Mouse (Mus musculus): ENCODE measurements at regions not wholly inside any gene's neighbourhood (a gene's known extent, or its start where the extent isn't known, plus 50 kb on each side); places are given as distances from the start of the nearest gene placed in this dataset.
"Not testable (repeated sequence)": the region's sequence is repeated elsewhere in the genome, so short reads cannot be mapped to it uniquely, and the experiment has no call there.

DNA sequence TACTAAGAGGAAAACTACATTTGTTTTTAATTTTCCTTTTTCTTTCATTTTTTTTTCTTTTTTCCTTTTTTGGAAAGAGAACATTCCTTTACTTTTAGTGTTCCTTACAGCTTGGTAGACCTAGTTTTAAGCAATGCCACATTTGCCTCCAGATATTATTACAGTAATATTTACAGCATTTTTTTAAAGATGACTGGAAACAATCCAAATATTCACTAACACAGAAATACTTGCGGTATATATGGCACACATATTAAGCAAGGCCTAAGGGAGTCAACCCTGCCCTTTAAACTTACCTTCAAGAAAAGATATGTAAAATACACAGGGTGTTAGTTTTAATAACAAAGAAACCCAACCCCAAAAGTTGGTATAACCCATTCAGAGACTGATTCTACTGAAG, 308.1 kb upstream of the Cdh5 start:
- Histone ChIP-seq H3K36me3 (no peaks in the 10 kb centered on the region), H3K27ac (no peak overlapping the region), H3K4me2 (no peak overlapping the region), H3K9me3 (no peaks in the 10 kb centered on the region), H3K4me1 (peaks cover 3% of the 10 kb centered on the region; the same call in 1 of the 2 replicates), H3K27me3 (no peaks in the 10 kb centered on the region), H3K9ac (no peak overlapping the region), H3K4me3 (no peak overlapping the region)
- WGBS: 29% methylated on average over 1 of the region's 1 CpGs
- no peak for ATAC-seq (ENCODE audit: insufficient number of reproducible peaks, insufficient read depth, low FRiP score, low TSS enrichment, low read depth)

DNA sequence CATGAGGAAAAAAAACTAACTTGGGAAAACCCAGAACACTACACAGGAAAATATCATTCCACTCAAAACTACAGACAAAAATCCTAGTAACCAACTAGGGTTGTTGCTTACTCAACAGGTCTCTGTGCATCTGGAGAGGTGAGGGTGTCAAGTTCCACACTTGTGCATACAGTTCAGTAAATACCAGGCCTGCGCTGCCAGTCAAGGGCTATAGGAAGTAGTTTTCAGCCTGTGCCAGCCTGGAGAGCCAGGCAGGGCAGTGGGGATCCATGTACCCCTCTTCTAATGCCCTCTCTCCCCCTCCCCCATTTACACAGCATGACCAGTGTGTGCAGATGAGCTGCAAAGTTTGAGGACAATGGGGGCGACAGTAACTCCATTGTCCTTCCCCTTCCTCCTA, 302.8 kb upstream of the Cdh5 start:
- not testable (repeated sequence) for H3K4me1 ChIP-seq; H3K9me3 ChIP-seq; H3K27ac ChIP-seq; H3K9ac ChIP-seq; H3K4me3 ChIP-seq; H3K4me2 ChIP-seq; H3K36me3 ChIP-seq; ATAC-seq (ENCODE audit: insufficient number of reproducible peaks, insufficient read depth, low FRiP score, low TSS enrichment, low read depth); H3K27me3 ChIP-seq
- 82% methylated on average over 2 of the region's 2 CpGs for WGBS

DNA sequence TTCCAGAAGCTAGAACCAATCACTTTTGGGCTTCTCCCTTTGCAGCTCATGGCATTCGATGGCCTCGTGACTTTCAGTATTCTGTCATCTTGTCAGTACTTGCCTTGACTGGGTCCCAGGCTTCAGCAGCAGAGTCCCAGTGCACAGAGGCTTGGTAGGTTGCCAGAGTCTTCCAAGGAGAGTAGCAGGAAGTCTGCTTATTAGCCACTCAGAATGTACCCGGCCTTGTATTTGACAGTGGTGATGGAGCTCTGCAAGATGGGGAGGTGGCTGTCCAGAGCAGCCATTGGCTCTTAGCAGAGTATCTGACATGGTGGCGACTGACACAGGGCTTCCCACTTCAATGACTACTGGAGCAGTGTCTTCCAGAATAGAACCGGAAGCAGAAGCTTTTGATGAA, 293.3 kb upstream of the Cdh5 start:
- H3K9ac ChIP-seq: no peak overlapping the region
- H3K36me3 ChIP-seq: no peaks in the 10 kb centered on the region
- H3K4me2 ChIP-seq: no peak overlapping the region
- H3K27ac ChIP-seq: peak overlapping the region; percentile 60
- peaks cover 33% of the 10 kb centered on the region for H3K4me1 ChIP-seq
- 50% methylated on average over 5 of the region's 5 CpGs for WGBS
- no peak overlapping the region for H3K4me3 ChIP-seq
- ATAC-seq (ENCODE audit: insufficient number of reproducible peaks, insufficient read depth, low FRiP score, low TSS enrichment, low read depth): no peak
- H3K9me3 ChIP-seq: 0 out of 2 replicates have a peak, but pooled peaks cover 2% of the 10 kb centered on the region
- H3K27me3 ChIP-seq: no peaks in the 10 kb centered on the region

DNA sequence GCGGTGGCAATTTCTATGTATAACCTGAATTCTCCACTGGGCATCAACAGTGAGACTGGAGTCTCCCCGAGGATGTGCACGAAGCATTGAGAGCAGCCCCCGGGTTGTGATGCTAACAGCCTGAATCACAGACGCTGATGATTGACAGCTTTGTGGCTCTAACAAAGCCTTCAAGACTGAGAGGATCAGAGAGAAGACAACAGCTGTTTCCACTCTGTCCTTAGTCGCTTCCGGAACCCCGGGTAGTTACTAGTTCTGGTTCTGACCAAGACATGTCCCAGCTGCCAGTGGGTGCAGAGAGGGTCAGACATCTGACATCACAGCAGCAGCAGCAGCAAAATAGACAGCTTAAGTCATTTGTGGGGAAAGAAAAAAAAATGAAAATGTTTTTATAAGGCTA, 292.8 kb upstream of the Cdh5 start:
- no peak for ATAC-seq (ENCODE audit: insufficient number of reproducible peaks, insufficient read depth, low FRiP score, low TSS enrichment, low read depth)
- no peaks in the 10 kb centered on the region for H3K27me3 ChIP-seq
- no peak overlapping the region for H3K4me2 ChIP-seq
- no peaks in the 10 kb centered on the region for H3K36me3 ChIP-seq
- WGBS: 25% methylated on average over 8 of the region's 8 CpGs
- no peak overlapping the region for H3K4me3 ChIP-seq
- H3K9me3 ChIP-seq: 0 out of 2 replicates have a peak, but pooled peaks cover 2% of the 10 kb centered on the region
- no peak overlapping the region for H3K9ac ChIP-seq
- H3K27ac ChIP-seq: peak overlapping the region; percentile 60
- peaks cover 37% of the 10 kb centered on the region for H3K4me1 ChIP-seq

DNA sequence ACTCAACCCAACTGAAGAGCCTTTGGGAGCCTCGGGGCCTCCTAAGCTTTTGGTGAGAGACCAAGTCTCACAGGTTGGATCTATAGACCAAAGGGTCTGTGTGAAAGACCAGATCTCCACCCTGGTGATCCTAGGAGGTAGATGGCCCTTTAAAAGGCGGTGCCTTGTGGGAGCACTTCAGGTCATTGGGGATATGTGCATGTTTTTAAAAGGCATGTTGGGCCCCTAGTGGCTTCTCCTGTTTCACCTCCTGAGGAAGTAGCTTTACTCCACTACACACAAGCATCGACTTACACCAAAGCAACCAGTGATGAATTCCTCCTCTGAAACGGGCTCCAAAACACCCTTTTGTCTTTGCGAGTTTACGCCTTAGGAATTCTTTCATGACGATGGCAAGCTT, 292.3 kb upstream of the Cdh5 start:
- 39% methylated on average over 7 of the region's 7 CpGs for WGBS
- H3K4me3 ChIP-seq: no peak overlapping the region
- H3K27ac ChIP-seq: peak overlapping the region; percentile 60
- no peak for ATAC-seq (ENCODE audit: insufficient number of reproducible peaks, insufficient read depth, low FRiP score, low TSS enrichment, low read depth)
- H3K36me3 ChIP-seq: no peaks in the 10 kb centered on the region
- H3K27me3 ChIP-seq: no peaks in the 10 kb centered on the region
- H3K4me1 ChIP-seq: peaks cover 40% of the 10 kb centered on the region
- H3K9ac ChIP-seq: no peak overlapping the region
- no peak overlapping the region for H3K4me2 ChIP-seq
- 0 out of 2 replicates have a peak, but pooled peaks cover 2% of the 10 kb centered on the region for H3K9me3 ChIP-seq

DNA sequence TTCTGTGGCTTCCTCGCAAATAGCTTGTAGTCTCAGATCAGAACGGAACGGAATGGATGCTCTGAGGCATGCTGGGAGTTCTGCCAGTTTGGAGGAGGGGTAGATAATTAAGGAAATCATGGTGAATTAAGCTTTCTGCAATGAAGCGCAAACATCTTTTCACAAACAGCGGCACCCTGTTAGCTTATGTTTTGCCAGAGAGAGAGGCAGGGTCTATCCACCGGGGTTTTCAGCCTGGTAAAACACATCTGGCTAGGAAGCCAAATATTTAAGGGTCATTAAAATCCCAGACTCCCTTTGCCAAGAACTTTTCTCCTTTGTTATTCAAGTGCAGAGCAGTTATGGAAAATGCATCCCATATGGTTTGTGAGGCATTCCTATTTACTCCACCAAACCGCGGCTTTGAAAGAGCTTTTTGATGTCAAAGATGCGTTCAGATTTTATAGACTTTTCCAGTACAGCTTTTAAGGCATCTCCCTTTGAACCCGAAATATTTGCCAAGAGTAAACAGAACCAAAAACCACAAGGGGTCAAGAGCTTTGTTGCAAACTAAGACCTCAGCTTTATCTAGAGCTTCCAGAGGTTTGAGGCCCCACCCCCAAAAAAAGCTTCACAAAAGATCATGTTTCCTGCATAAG, 287.4 kb upstream of the Cdh5 start:
- WGBS: 19% methylated on average over 10 of the region's 10 CpGs
- H3K4me2 ChIP-seq: no peak overlapping the region
- H3K36me3 ChIP-seq: no peaks in the 10 kb centered on the region
- no peak overlapping the region for H3K4me3 ChIP-seq
- H3K9me3 ChIP-seq: no peaks in the 10 kb centered on the region
- no peaks in the 10 kb centered on the region for H3K27me3 ChIP-seq
- no peak overlapping the region for H3K9ac ChIP-seq
- peak; percentile 65 for ATAC-seq (ENCODE audit: insufficient number of reproducible peaks, insufficient read depth, low FRiP score, low TSS enrichment, low read depth)
- H3K4me1 ChIP-seq: peaks cover 60% of the 10 kb centered on the region
- H3K27ac ChIP-seq: peak overlapping the region; percentile 95

DNA sequence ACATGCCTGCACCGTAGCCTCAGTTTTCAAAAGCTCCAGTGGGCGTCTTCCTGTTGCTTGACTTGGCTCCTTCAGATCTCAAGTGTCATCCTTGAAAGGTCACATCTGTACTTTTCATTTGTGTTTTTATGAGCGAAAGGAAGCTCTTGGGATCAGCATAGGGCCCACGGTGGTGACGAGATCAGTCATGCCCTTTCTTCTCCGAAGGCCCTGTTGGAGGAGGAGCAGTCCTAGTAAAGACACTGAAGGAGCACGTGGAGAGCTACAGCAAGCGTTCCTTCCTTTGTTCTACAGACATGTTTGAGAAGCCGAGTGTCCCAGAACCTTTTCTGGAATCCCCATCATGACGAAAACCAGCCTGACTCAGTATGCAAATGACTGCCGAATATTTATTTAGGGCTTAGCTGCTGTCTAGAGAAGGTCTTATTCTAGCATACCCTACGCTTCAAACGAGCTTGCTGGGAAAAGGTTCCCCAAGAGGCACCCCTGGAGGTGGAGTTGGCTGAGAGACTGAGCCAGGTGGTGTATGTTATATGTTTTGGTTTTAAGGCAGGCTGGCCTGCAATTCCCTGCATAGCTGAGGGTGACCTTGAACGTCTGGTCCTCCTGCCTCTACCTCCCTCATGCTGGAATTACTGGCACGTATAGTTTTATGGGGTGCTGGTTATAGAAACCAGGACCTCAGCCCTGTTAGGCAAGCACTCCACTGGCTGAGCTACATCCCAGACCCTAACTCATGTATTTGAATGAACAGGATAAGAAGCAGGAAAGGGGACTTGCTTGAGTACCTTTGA, 285.1 kb upstream of the Cdh5 start:
- Histone ChIP-seq H3K27me3 (no peaks in the 10 kb centered on the region), H3K36me3 (no peaks in the 10 kb centered on the region), H3K9ac (no peak overlapping the region), H3K27ac (peak overlapping the region; percentile 95), H3K9me3 (no peaks in the 10 kb centered on the region), H3K4me3 (no peak overlapping the region), H3K4me2 (no peak overlapping the region), H3K4me1 (peaks cover 48% of the 10 kb centered on the region)
- no peak for ATAC-seq (ENCODE audit: insufficient number of reproducible peaks, insufficient read depth, low FRiP score, low TSS enrichment, low read depth)
- 75% methylated on average over 15 of the region's 15 CpGs for WGBS

DNA sequence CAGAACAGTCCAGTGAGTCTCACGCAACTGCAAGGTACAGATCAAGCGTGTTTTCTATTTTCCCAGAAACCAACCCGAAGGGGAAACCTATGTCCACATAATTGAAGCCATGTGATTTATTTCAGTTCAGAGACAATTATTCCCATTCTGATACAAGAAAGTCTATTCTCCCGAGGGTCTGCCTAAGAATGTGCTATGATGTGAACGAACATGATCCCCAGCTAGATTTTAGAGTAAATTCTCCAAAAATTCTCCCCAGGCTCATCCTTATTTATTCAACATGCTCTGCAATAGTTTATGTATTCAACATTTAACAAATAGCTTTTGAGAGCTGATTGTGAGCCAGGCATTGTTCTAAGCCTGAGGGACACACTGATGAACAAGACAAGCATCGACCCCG, 277.9 kb upstream of the Cdh5 start:
- Histone ChIP-seq H3K36me3 (no peaks in the 10 kb centered on the region), H3K27ac (peak overlapping the region; percentile 4; the same call in 1 of the 2 replicates), H3K4me1 (peaks cover 17% of the 10 kb centered on the region), H3K9ac (no peak overlapping the region), H3K27me3 (no peaks in the 10 kb centered on the region), H3K4me3 (no peak overlapping the region), H3K4me2 (no peak overlapping the region), H3K9me3 (no peaks in the 10 kb centered on the region)
- ATAC-seq (ENCODE audit: insufficient number of reproducible peaks, insufficient read depth, low FRiP score, low TSS enrichment, low read depth): no peak
- WGBS: 32% methylated on average over 7 of the region's 7 CpGs

DNA sequence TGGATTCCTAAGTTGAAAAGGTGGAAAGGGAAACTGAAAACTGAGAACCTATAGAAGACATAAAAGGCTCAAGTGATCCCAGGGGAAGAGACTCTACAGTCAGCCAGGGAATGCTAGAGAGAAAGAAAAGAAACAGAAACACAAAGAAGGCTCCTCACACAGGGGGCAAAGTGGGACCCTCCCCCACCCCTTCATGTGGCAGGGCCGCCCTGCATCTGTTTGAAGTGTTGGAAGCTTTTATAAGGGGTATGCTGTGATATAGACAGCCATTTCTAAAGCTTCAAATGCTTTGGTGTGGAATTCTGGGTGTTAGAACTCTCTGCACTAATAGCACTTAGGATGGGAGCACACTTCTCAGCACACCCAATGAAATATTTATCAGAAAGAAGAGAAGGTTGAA, 276.7 kb upstream of the Cdh5 start:
- Histone ChIP-seq H3K4me3 (no peak overlapping the region), H3K27me3 (no peaks in the 10 kb centered on the region), H3K36me3 (no peaks in the 10 kb centered on the region), H3K4me1 (peaks cover 17% of the 10 kb centered on the region), H3K4me2 (no peak overlapping the region), H3K9ac (no peak overlapping the region), H3K9me3 (no peaks in the 10 kb centered on the region), H3K27ac (peak overlapping the region; percentile 51; the same call in 1 of the 2 replicates)
- WGBS: 19% methylated on average over 1 of the region's 1 CpGs
- no peak for ATAC-seq (ENCODE audit: insufficient number of reproducible peaks, insufficient read depth, low FRiP score, low TSS enrichment, low read depth)

DNA sequence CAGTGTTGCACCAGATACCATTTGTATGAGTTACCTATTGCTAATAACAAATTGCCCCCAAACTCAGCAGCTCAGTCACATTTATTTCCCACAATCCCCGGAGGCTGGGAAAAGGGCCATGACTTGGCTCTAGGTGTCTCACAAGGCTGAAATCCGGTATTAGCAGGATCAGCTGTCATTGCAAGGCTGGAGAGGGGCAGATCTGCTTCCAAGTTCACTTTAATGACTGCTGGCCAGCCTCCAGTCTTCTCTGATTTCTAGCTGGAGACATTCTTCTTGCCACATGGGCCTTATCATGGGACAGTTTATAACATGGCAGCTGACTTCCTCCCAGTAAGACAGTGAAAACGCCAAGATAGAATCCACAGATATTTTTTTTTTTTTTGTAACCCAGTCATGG, 276.1 kb upstream of the Cdh5 start:
- Histone ChIP-seq H3K9ac (no peak overlapping the region), H3K27ac (peak overlapping the region; percentile 51; the same call in 1 of the 2 replicates), H3K4me3 (no peak overlapping the region), H3K4me2 (no peak overlapping the region), H3K4me1 (peaks cover 17% of the 10 kb centered on the region), H3K27me3 (no peaks in the 10 kb centered on the region), H3K36me3 (no peaks in the 10 kb centered on the region), H3K9me3 (no peaks in the 10 kb centered on the region)
- 41% methylated on average over 3 of the region's 3 CpGs for WGBS
- ATAC-seq (ENCODE audit: insufficient number of reproducible peaks, insufficient read depth, low FRiP score, low TSS enrichment, low read depth): no peak

DNA sequence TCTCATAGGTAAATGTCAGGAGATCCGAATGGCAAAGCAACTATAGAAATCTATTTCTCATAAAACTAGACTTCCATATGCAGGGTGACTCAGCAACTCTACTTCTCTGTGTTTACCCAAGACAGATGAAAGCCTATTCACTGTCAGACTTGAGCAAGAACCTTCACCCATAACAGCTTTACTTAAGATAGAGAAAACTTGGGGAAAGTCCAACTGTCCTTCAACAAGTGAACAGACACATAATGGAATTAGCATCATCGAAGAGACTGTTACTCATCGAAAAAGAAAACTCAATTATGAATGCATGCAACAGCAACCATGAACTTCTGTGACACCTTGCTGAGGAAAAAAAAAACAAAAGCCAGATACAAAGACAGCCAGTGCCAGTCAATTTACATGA, 271.0 kb upstream of the Cdh5 start:
- Histone ChIP-seq H3K9me3 (no peaks in the 10 kb centered on the region), H3K27me3 (no peaks in the 10 kb centered on the region), H3K27ac (no peak overlapping the region), H3K9ac (no peak overlapping the region), H3K4me2 (no peak overlapping the region), H3K4me3 (no peak overlapping the region), H3K4me1 (peaks cover 2% of the 10 kb centered on the region), H3K36me3 (no peaks in the 10 kb centered on the region)
- WGBS: 88% methylated on average over 3 of the region's 3 CpGs
- ATAC-seq (ENCODE audit: insufficient number of reproducible peaks, insufficient read depth, low FRiP score, low TSS enrichment, low read depth): no peak

DNA sequence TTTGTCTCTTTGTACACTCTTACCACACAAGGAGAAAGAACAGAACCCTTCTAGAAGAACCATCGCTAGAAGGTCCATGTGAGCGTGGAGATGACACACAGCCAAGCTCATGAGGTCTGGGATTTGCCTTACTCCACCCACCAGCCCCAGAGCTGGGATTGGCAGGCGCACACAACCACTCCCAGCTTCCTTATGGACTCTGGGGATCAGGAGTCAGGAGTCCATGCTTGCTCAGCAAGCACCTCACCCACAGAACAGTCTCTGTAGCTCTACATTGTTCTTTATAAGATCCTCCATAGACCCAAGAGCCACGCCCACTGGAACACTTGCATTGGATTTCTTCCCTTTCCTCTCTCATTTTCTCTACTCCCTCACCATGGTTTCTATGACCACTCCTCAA, 261.4 kb upstream of the Cdh5 start:
- ATAC-seq (ENCODE audit: insufficient number of reproducible peaks, insufficient read depth, low FRiP score, low TSS enrichment, low read depth): no peak
- Histone ChIP-seq H3K27ac (no peak overlapping the region), H3K9ac (no peak overlapping the region), H3K4me3 (no peak overlapping the region), H3K4me2 (no peak overlapping the region), H3K36me3 (no peaks in the 10 kb centered on the region), H3K4me1 (no peaks in the 10 kb centered on the region), H3K27me3 (no peaks in the 10 kb centered on the region), H3K9me3 (no peaks in the 10 kb centered on the region)
- 91% methylated on average over 4 of the region's 4 CpGs for WGBS

Data from embryonic facial prominence, embryonic 13.5 days (tissue).